Mouse (Mus musculus): ENCODE data around the gene Kazn. TPM values are rescaled to one million over a fixed set of nuclear protein-coding genes. Genes with fewer than 3 reads are reported as not detected.

Kazn gene
- total and polyA plus RNA-seq, 3 experiments, result 1.3 to 9.7 (median 4.2) TPM

DNA sequence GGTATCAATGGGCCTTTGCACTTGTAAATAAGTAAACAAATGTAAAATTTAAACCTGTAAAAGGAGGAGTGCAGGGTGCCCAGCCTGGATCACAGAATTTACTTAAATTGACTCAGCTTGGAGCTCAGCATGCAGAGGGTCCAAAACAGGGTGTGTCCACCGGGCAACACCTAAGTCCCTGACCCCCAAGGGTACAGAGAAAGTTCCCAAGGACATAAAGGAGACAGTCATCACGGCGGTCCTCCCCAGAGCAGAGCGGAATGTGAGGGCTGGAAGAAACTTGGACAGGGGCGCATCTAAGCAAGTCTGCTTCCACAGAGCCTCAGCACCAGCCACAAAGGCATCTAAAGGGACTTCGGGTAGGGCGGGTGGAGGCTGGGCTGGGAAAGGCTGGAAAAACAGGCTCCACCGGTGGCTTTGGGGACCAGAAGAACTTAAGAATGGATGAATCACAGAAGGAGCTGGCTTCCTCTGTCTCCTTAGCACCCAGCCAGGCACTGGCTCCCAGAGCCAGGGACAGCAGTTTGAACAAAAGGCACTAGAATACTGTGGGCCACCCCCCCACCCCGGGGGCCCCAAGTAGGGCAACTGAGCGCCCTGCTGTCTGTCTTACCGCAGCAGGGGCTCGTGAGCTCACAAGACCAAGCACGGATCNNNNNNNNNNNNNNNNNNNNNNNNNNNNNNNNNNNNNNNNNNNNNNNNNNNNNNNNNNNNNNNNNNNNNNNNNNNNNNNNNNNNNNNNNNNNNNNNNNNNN, 10.2 kb downstream of the Kazn start:
- DNase-seq (ENCODE audit: extremely low read depth), result no peak
- Histone ChIP-seq H3K27me3 (replicated peaks) (no peaks in the 10 kb centered on the region), H3K4me3 (replicated peaks in 1 of 3; ENCODE audit: low read depth in 2 of 3, low read length in 2 of 3, poor library complexity in 1 of 3) (no peak overlapping the region), H3K9me3 (replicated peaks; ENCODE audit: low read length) (no peaks in the 10 kb centered on the region), H3K4me2 (ENCODE audit: insufficient read depth, low read depth, poor library complexity, severe bottlenecking) (no peak overlapping the region), H3K27ac (ENCODE audit: insufficient read depth, low read depth) (no peak overlapping the region), H3K9ac (ENCODE audit: insufficient read depth, low read depth) (no peak overlapping the region), H3K36me3 (replicated peaks in 1 of 2; ENCODE audit: control insufficient read depth in 1 of 2, insufficient read depth in 1 of 2, low read length in 1 of 2) (peaks cover 4 to 35% of the 10 kb centered on the region in 2 experiments), H3K79me2 (replicated peaks; ENCODE audit: control insufficient read depth, extremely low read depth, insufficient read depth, poor library complexity, severe bottlenecking) (peaks cover 2% of the 10 kb centered on the region; the same call in 1 of the 2 replicates), H3K4me1 (ENCODE audit: control insufficient read depth in 1 of 2, insufficient read depth in 2 of 2) (no peaks in the 10 kb centered on the region; a peak in 1 of 4 replicates)
- dilution Hi-C loops (cut with MboI; ENCODE audit: extremely low pct_ligation_motif_present, extremely low pct_unique_long_range_greater_than_20kb, low sequenced_read_pairs) (no loop called here), in situ Hi-C loops (cut with MboI; ENCODE audit: low pct_ligation_motif_present, low pct_unique_long_range_greater_than_20kb, low sequenced_read_pairs) (no loop called here)
- no peak for TF ChIP-seq TBP (conservative IDR thresholded peaks at IDR 0.05; ENCODE audit: low read depth, low read length)
- TF ChIP-seq POLR2AphosphoS2 (IDR thresholded peaks at IDR 0.05; ENCODE audit: low read depth, low read length), result no peak
- no peak for TF ChIP-seq ZC3H11A (IDR thresholded peaks at IDR 0.05; ENCODE audit: low read depth, low read length)
- TF ChIP-seq NRF1 (IDR thresholded peaks at IDR 0.05; ENCODE audit: low read depth, low read length), result no peak

DNA sequence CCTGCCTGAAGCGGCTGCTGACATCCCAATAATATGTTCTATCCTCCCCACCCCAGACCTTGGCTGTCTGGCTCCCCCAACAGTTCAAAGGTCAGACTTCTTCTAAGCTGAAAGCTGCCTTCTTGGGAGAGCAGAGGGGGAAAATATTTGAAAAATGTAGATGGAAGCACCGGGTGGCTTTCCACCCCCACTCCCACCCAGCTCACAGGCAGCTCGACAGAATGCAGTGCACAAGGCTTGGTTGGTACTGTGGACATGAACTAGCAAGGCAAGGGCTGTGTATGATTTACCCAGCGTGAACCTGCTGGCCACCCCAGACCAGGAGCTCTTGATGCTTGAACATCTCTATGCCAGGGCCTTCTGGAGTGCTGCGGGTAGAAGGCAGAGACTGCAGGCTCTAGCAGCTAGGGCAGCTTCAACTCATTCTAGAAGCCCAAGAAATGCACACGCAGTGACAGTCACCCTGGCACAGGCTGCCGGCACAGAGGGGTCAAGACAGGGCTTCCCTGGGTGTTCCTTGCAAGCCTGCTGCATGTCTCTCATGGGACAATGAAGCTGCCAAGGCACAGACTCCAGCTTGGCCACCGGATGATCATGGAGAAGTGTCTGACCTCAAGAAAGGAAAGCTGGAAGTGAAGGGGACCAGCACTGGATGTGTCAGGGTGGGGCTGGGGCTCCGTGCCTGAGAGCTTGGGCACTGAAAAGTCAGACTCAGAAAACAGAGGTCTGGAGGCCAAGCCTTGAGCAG, 15.1 kb downstream of the Kazn start:
- no peak for DNase-seq (ENCODE audit: extremely low read depth)
- in situ Hi-C loops (cut with MboI; ENCODE audit: low pct_ligation_motif_present, low pct_unique_long_range_greater_than_20kb, low sequenced_read_pairs) (no loop called here), dilution Hi-C loops (cut with MboI; ENCODE audit: extremely low pct_ligation_motif_present, extremely low pct_unique_long_range_greater_than_20kb, low sequenced_read_pairs) (no loop called here)
- Histone ChIP-seq H3K9ac (ENCODE audit: insufficient read depth, low read depth) (no peak overlapping the region), H3K4me1 (ENCODE audit: control insufficient read depth in 1 of 2, insufficient read depth in 2 of 2) (peaks cover 0 to 4% of the 10 kb centered on the region in 2 experiments; a peak in 1 of 4 replicates), H3K4me3 (replicated peaks in 1 of 3; ENCODE audit: low read depth in 2 of 3, low read length in 2 of 3, poor library complexity in 1 of 3) (no peak overlapping the region), H3K9me3 (replicated peaks; ENCODE audit: low read length) (no peaks in the 10 kb centered on the region), H3K4me2 (ENCODE audit: insufficient read depth, low read depth, poor library complexity, severe bottlenecking) (no peak overlapping the region), H3K79me2 (replicated peaks; ENCODE audit: control insufficient read depth, extremely low read depth, insufficient read depth, poor library complexity, severe bottlenecking) (no peaks in the 10 kb centered on the region), H3K27ac (ENCODE audit: insufficient read depth, low read depth) (no peak overlapping the region), H3K27me3 (replicated peaks) (no peaks in the 10 kb centered on the region), H3K36me3 (replicated peaks in 1 of 2; ENCODE audit: control insufficient read depth in 1 of 2, insufficient read depth in 1 of 2, low read length in 1 of 2) (peaks cover 0 to 26% of the 10 kb centered on the region in 2 experiments)
- TF ChIP-seq MYC (IDR thresholded peaks at IDR 0.05; ENCODE audit: low read depth, low read length), result no peak
- TF ChIP-seq TBP (conservative IDR thresholded peaks at IDR 0.05; ENCODE audit: low read depth, low read length), result no peak
- TF ChIP-seq USF2 (conservative IDR thresholded peaks at IDR 0.05; ENCODE audit: low read depth, low read length), result no peak
- TF ChIP-seq MAX (IDR thresholded peaks at IDR 0.05; ENCODE audit: low read length), result no peak
- TF ChIP-seq ETS1 (conservative IDR thresholded peaks at IDR 0.05; ENCODE audit: low read depth, low read length), result no peak
- TF ChIP-seq RAD21 (IDR thresholded peaks at IDR 0.05; ENCODE audit: low read depth, low read length), result no peak
- TF ChIP-seq KAT2A (IDR thresholded peaks at IDR 0.05; ENCODE audit: insufficient replicate concordance, low read length), result no peak
- no peak for TF ChIP-seq ZMIZ1 (IDR thresholded peaks at IDR 0.05; ENCODE audit: low read depth, low read length)
- TF ChIP-seq ZKSCAN1 (IDR thresholded peaks at IDR 0.05; ENCODE audit: borderline replicate concordance, low read depth, low read length), result no peak
- TF ChIP-seq ZC3H11A (IDR thresholded peaks at IDR 0.05; ENCODE audit: low read depth, low read length), result no peak
- TF ChIP-seq SMC3 (IDR thresholded peaks at IDR 0.05; ENCODE audit: low read depth, low read length), result no peak

All from CH12.LX (cell line).